Mouse (Mus musculus) midbrain, embryonic 11.5 days (tissue): Measurements from ENCODE around the gene Gna13. TPM values are rescaled to one million over a fixed set of nuclear protein-coding genes. Genes with fewer than 3 reads are reported as not detected.

Experiments used
- ATAC-seq: fragments of 200-750 bp; cut with Nextera tagmentation; 2 replicates; pipeline ENCODE4 v1.8.0; 2017; ENCODE audit warnings: moderate TSS enrichment, moderate library complexity; ENCODE audit not compliant: low FRiP score
- DNase-seq: peaks from one replicate; pipeline ENCODE4 v3.0.0; 2015; ENCODE audit warnings: low spot score; ENCODE audit errors: missing footprints
- H3K27ac ChIP-seq: fragments of 300-500 bp; sonication (generic); 2 replicates; pipeline ENCODE4 v1.5.1; 2014; ENCODE audit warnings: low read depth, low read length
- H3K27me3 ChIP-seq: fragments of 300-500 bp; sonication (generic); 2 replicates; pipeline ENCODE4 v1.6.1; 2014; ENCODE audit warnings: mild to moderate bottlenecking, low read length, moderate library complexity, mixed read lengths; ENCODE audit not compliant: control insufficient read depth, insufficient read depth
- H3K36me3 ChIP-seq: fragments of 300-500 bp; sonication (generic); 2 replicates; pipeline ENCODE4 v1.6.1; 2014; ENCODE audit warnings: mild to moderate bottlenecking, low read length, moderate library complexity, mixed read lengths; ENCODE audit not compliant: control insufficient read depth, insufficient read depth
- H3K4me1 ChIP-seq: fragments of 300-500 bp; sonication (generic); 2 replicates; pipeline ENCODE4 v1.6.1; 2014; ENCODE audit warnings: low read length; ENCODE audit not compliant: control insufficient read depth, insufficient read depth
- H3K4me2 ChIP-seq: fragments of 300-500 bp; sonication (generic); 2 replicates; pipeline ENCODE4 v1.6.1; 2014; ENCODE audit warnings: mild to moderate bottlenecking, moderate library complexity
- H3K4me3 ChIP-seq: fragments of 300-500 bp; sonication (generic); 2 replicates; pipeline ENCODE4 v1.5.1; 2014; ENCODE audit warnings: low read depth, low read length
- H3K9ac ChIP-seq: fragments of 300-500 bp; sonication (generic); 2 replicates; pipeline ENCODE4 v1.6.1; 2014; ENCODE audit warnings: low read length
- H3K9me3 ChIP-seq: fragments of 300-500 bp; sonication (generic); 2 replicates; pipeline ENCODE4 v1.6.1; 2016; ENCODE audit warnings: low read length; ENCODE audit not compliant: control insufficient read depth
- WGBS: fragments of 180-500 bp; shearing (Covaris S2); extraction: QIAGEN DNeasy Blood & Tissue Kit; methylation state at CpG from one replicate; pipeline ENCODE4 v1.1.7; 2014; 5-methylcytosine and 5-hydroxymethylcytosine counted together
- polyA plus RNA-seq: library from polyadenylated mRNA; unstranded; fragments of >200 nt; fragmentation: Nextera tagmentation; extraction: Ambion mirVana; gene quantifications from 2 replicates; pipeline ENCODE4 v1.2.1, GENCODE M21; 2014

Gene Gna13
- polyA plus RNA-seq, 1 experiment from 2014 or later = 19.4 TPM

DNA sequence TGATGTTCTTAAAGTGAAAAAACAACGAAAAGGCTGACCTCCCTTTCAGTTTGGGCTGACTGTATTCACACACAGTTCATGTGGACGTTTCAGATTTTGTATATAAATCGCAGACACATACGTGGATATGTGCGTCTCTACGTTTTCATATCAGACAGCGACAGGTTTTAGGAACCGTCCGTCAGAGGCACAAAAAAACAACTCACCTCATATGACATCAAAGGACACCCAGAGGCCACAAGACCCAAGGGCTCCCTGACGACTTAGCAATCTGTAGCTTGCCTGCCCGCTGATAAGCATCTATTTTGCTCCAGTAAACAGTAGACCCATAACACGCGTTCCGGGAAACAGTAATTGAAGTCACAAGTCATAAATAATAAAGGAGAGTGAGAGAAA, 57.9 kb downstream of the Gna13 start:
- ATAC-seq (no peak), DNase-seq (no peak)
- Histone ChIP-seq H3K36me3 (no peaks in the 10 kb centered on the region), H3K4me3 (no peak overlapping the region), H3K27me3 (no peaks in the 10 kb centered on the region), H3K9ac (no peak overlapping the region), H3K9me3 (no peaks in the 10 kb centered on the region), H3K4me1 (peaks cover 3% of the 10 kb centered on the region; the same call in 1 of the 2 replicates), H3K27ac (no peak overlapping the region), H3K4me2 (no peak overlapping the region)
- 91% methylated on average over 14 of the region's 14 CpGs for WGBS

DNA sequence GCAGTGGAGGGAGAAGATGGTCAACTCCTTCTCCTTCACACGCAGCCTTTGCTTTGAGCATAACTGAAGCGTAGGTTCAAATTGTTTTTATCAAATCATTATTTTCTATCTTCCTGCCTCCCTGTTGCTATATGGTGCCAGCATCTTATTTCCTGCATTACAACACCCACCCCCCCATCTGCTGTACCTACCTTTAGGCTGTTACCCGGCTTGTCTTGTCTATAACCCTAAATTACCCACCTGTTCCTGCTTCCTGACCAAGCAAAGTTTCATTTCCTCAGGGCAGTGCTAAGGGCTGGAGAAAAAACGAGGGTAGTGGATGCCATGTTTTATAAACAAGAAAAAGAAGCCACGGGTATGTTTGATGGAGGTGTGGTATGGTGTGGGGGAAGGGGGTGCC, 58.6 kb downstream of the Gna13 start:
- no peak for DNase-seq
- Histone ChIP-seq H3K4me2 (no peak overlapping the region), H3K9ac (no peak overlapping the region), H3K4me3 (no peak overlapping the region), H3K27me3 (no peaks in the 10 kb centered on the region), H3K27ac (no peak overlapping the region), H3K36me3 (no peaks in the 10 kb centered on the region), H3K9me3 (no peaks in the 10 kb centered on the region), H3K4me1 (peaks cover 3% of the 10 kb centered on the region; the same call in 1 of the 2 replicates)
- ATAC-seq = no peak
- WGBS = 87% methylated on average over 5 of the region's 5 CpGs

DNA sequence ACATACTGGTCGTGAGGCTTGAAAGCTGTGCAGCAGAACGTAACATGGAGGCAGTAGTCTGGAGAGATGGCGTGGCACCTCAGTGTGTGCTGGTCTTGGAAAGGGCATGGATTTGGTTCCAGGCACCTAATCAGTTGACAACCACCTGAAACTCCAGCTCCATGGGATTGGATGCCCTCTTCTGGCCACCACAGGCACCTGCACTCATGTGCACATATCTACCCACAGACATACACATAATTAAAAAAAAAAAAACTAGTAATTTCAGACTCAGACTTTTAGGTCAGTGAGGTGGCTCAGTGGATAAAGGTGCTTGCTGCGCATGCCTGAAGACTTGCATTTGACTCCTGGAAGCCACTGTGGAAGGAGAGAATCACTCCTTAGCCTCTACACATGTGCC, 59.6 kb downstream of the Gna13 start:
- no peak for ATAC-seq
- H3K4me1 ChIP-seq = peaks cover 7% of the 10 kb centered on the region
- H3K9me3 ChIP-seq = no peaks in the 10 kb centered on the region
- H3K27me3 ChIP-seq = no peaks in the 10 kb centered on the region
- H3K36me3 ChIP-seq = no peaks in the 10 kb centered on the region
- no peak overlapping the region for H3K4me3 ChIP-seq
- 99% methylated on average over 4 of the region's 4 CpGs for WGBS
- H3K27ac ChIP-seq = no peak overlapping the region
- H3K9ac ChIP-seq = no peak overlapping the region
- H3K4me2 ChIP-seq = no peak overlapping the region
- no peak for DNase-seq

GRCm38 (mm10) chr11:109423294-109423693, 60.7 kb downstream of the Gna13 start:
- Histone ChIP-seq H3K4me2 (no peak overlapping the region), H3K9me3 (no peaks in the 10 kb centered on the region), H3K9ac (no peak overlapping the region), H3K36me3 (no peaks in the 10 kb centered on the region), H3K4me1 (peaks cover 7% of the 10 kb centered on the region), H3K27me3 (no peaks in the 10 kb centered on the region), H3K27ac (no peak overlapping the region), H3K4me3 (no peak overlapping the region)
- 88% methylated on average over 1 of the region's 1 CpGs for WGBS
- DNase-seq (no peak), ATAC-seq (no peak)

- H3K9me3 ChIP-seq = no peaks in the 10 kb centered on the region
- H3K4me3 ChIP-seq = peak within 1 kb of the TSS; percentile 48
- ATAC-seq (peak; percentile 97), DNase-seq (peak; percentile 100)
- H3K36me3 ChIP-seq = peaks cover 6% of the 10 kb centered on the region; the same call in 1 of the 2 replicates
- peak within 1 kb of the TSS; percentile 65 for H3K9ac ChIP-seq
- H3K27ac ChIP-seq = peak within 1 kb of the TSS; percentile 71
- 1% methylated on average over 65 of the region's 65 CpGs for WGBS
- H3K4me2 ChIP-seq = peak within 1 kb of the TSS; percentile 60
- no peaks in the 10 kb centered on the region for H3K27me3 ChIP-seq
- H3K4me1 ChIP-seq = peaks cover 7% of the 10 kb centered on the region
Measured at GRCm38 (mm10) chr11:109425392-109426271, 63.0 kb downstream of the Gna13 start, which contains the start of gene Amz2. Gene Amz2 (plus strand): TSS chr11:109425946.

- Histone ChIP-seq H3K4me2 (peak overlapping the region; percentile 60), H3K9me3 (no peaks in the 10 kb centered on the region), H3K27ac (peak overlapping the region; percentile 71), H3K9ac (peak overlapping the region; percentile 65), H3K4me3 (peak overlapping the region; percentile 48), H3K27me3 (no peaks in the 10 kb centered on the region), H3K4me1 (peaks cover 7% of the 10 kb centered on the region), H3K36me3 (peaks cover 6% of the 10 kb centered on the region; the same call in 1 of the 2 replicates)
- ATAC-seq = no peak
- DNase-seq = no peak
- WGBS = 0% methylated on average over 11 of the region's 11 CpGs
Measured at GRCm38 (mm10) chr11:109426272-109426586, 63.6 kb downstream of the Gna13 start.

GRCm38 (mm10) chr11:109427353-109427752, 64.7 kb downstream of the Gna13 start:
- H3K4me1 ChIP-seq = peaks cover 7% of the 10 kb centered on the region
- no peak overlapping the region for H3K4me3 ChIP-seq
- peaks cover 6% of the 10 kb centered on the region; the same call in 1 of the 2 replicates for H3K36me3 ChIP-seq
- 96% methylated on average over 5 of the region's 5 CpGs for WGBS
- H3K9ac ChIP-seq = no peak overlapping the region
- no peaks in the 10 kb centered on the region for H3K9me3 ChIP-seq
- H3K27me3 ChIP-seq = no peaks in the 10 kb centered on the region
- no peak overlapping the region for H3K27ac ChIP-seq
- H3K4me2 ChIP-seq = no peak overlapping the region; the same call in 1 of the 2 replicates
- ATAC-seq = no peak
- peak; percentile 88 for DNase-seq

DNA sequence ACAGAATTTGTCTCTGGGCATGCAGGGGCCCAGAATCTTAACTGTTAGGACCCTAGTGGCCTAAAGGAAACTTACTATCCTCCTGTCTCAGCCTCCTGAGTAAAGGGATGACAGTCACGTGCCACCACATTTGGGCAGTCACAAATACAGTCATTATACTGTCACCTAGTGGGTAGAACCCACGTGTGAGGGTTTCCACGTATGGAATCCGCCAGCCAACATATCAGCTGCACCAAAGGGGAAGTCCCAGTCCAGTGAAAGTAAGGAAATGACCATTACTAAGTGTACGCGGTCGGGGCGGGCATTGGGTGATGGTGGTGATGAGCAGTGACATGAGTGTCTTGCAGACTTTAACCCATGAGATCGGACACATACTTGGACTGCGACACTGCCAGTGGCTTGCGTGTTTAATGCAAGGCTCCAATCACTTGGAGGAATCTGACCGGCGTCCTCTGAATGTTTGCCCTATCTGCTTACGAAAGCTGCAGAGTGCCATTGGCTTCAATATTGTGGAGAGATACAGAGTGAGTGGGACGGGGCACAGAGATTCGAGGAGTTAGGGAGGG, 71.7 kb downstream of the Gna13 start:
- ATAC-seq (no peak), DNase-seq (no peak)
- Histone ChIP-seq H3K27me3 (no peaks in the 10 kb centered on the region), H3K9me3 (no peaks in the 10 kb centered on the region), H3K27ac (no peak overlapping the region), H3K4me1 (no peaks in the 10 kb centered on the region), H3K4me3 (no peak overlapping the region), H3K36me3 (peaks cover 22% of the 10 kb centered on the region; the same call in 1 of the 2 replicates), H3K4me2 (no peak overlapping the region), H3K9ac (no peak overlapping the region)
- 97% methylated on average over 16 of the region's 16 CpGs for WGBS

DNA sequence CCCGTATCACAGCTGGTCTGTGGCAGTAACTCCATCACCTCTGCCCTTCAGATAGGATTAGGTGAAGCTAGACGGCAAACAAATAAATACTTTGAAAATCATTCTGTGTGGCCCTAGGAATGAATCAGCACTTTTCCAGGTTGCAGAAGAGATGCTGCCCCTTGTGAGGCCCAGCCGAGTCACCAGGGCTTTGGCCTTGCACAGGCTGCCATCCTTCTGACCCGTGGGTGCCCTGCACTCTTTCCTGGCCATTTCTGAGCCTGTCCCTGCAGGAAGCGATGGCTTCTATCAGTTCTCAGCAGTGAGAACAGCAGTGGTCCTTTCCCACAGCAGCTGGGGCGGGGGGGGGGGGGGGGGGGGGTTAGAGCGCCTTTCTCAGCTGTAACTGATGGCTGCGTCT, 74.3 kb downstream of the Gna13 start:
- peaks cover 16% of the 10 kb centered on the region; the same call in 1 of the 2 replicates for H3K36me3 ChIP-seq

More for the DNA sequence above, 74.3 kb downstream of the Gna13 start:
- Histone ChIP-seq H3K4me2 (no peak overlapping the region), H3K27me3 (peaks cover 4% of the 10 kb centered on the region; the same call in 1 of the 2 replicates), H3K4me1 (peaks cover 4% of the 10 kb centered on the region; the same call in 1 of the 2 replicates), H3K9me3 (no peaks in the 10 kb centered on the region), H3K9ac (no peak overlapping the region), H3K4me3 (no peak overlapping the region), H3K27ac (no peak overlapping the region)
- DNase-seq (no peak), ATAC-seq (no peak)
- WGBS = 63% methylated on average over 8 of the region's 8 CpGs
